Mouse (Mus musculus) adrenal gland (tissue): ENCODE data around the gene Adamtsl5.

ENCODE experiments used
- intact Hi-C: fragments of 180-260 bp; cut with DNase I; formaldehyde crosslinking; loops from one replicate; pipeline ENCODE4 v1.15.1; 2025
- microRNA-seq, 2 experiments: library from miRNA; unstranded; fragments of <30 nt; microRNA quantifications; one replicate each; pipeline ENCODE4; 2019

Gene Adamtsl5

DNA sequence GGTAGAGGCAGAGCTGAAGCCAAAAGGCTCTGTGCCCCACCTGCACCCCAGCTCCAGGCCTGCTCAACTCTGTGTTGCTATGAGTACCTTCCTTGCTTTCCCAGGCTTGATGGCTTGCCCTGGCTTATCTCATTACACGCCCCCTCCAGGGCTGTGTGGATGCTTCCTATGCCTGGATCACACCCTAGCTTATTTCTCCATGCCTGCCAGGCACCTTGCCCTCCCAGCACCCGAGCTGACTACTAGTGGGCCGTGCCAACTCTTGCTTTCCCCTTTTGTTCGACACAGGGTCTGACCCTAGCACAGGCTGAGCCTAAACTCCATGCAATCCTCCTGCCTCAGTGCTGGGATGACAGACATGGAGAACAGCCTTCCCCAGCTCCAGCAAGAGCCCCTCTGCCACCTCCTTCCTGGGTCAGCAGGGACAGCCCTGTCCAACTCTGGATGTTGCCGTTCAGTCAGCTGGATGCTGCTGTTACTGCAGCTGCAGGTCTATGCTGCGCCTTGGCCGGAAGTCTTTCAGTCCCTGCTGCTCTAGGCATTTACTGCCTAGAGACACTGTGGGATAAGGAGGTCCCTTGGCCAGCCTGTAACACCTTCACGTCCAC lies 50.6 kb downstream of the Adamtsl5 start:
- intact Hi-C loops, result no loop called here

DNA sequence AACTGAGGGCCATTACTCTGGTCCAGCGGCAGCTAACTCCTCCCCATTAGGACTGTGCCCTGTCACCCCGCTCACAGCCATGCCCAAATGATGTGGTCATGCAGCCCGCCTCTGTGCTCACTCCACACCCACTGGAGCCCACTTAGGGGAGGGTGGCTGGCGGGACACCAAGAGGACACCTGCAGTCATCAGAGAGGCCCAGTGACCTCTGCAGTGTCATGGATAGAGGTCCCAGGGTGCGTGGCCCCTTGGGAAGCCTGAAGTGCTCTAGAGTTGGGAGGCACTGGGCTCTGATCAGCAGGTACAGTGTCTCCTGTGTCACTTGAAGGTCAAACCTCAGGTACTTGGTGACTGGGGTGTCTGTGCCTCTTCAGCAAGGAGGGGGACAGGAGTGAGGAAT lies 51.4 kb downstream of the Adamtsl5 start:
- intact Hi-C loops, result no loop called here

DNA sequence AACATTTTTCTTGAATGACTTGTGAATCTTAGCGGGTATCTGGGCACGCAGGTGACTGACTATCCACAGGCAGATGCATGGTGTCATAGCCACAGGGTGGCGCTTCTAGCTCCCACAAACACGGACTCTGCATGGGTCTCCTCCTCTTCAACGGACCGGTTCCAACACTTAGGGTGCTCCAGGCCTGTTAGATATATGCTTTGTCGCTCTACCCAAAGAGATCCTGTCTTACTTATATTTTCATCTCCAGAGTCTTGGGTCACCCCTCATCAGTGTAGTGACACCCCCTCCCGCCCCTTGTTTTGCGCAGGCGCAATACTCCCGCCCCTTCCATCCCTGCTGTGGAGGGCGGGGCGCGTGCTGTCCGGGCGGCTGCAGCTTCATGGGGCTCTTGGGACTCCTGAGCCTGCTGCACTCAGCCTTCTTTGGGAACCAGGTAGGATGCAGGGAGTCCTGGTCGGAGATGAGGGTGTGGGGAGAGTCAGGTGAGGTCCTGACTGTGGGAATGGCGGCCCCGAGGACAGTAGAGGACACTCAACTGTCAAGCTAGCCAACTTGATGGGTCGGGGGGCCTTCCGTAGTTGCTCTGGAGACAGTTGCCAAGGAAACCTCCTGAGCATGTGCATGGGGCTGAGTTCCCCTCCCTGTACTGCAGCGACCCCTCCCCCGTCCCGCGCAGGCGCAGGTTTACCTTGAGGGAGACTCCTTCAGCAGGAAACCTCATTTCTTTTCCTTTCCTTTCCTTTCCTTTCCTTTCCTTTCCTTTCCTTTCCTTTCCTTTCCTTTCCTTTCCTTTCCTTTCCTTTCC lies 52.4 kb downstream of the Adamtsl5 start, which contains the start of gene Apc2:
TSS of gene Apc2 (plus strand) at position 360 of the 808 bp plus-strand sequence.
- intact Hi-C loops, result loop anchor here (2.0 kb wide), 1 partner anchor 53 kb away; the partner anchor contains the start of gene Adamtsl5

DNA sequence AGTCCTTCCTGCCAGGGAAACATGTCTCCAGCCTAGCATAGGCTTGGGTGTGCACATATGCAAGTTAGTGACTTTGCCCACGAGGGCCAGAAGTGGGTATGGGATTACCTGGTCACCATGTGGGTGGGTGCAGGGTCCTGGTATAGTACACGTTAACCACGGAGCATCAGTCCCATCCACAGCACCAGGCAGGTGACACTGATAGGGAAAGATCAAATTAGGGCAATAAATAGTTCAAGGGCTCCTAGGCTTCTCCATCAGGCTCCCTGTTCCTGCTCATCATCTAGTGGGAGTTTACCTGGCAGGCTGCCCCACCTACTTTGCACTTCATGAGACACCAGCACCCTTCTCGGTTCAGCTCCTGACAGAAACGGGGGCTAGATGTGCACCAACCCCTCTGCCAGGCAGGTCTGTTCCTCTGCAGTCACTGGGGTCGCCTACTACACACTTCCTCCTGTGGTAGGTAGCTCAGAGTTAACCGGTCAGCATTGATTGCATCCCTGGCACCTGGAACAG lies 53.4 kb downstream of the Adamtsl5 start:
- intact Hi-C loops, result loop anchor here (2.0 to 5.0 kb wide), 2 partner anchors 54 to 77 kb away; partner anchors contain the start of gene Adamtsl5

GRCm38 (mm10) chr10:80294311-80294710 lies 53.9 kb downstream of the Adamtsl5 start:
- intact Hi-C loops, result loop anchor here (2.0 to 5.0 kb wide), 2 partner anchors 54 to 78 kb away; partner anchors contain the start of gene Adamtsl5

DNA sequence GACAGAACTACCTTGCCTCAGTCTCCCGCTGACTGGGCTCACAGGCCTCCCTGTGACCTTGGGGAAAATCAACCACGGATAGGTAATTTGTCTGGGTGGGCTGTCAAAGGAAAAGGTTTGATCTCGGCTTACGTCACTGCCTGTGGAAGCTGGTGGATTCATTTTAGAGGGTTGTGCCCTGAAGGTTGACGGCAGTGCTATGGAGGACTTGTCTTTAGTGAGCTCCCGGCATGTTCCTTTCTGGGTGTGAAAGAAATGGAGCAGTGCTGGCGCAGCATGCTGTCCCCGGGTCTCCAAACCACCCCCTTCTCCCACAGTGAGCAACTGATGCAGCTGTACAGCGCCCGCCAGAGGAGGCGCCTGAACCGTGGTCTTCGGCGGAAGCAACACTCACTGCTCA lies 54.9 kb downstream of the Adamtsl5 start:
- intact Hi-C loops, result loop anchor here (5.0 kb wide), 1 partner anchor 79 kb away; no protein-coding TSS in a partner anchor

DNA sequence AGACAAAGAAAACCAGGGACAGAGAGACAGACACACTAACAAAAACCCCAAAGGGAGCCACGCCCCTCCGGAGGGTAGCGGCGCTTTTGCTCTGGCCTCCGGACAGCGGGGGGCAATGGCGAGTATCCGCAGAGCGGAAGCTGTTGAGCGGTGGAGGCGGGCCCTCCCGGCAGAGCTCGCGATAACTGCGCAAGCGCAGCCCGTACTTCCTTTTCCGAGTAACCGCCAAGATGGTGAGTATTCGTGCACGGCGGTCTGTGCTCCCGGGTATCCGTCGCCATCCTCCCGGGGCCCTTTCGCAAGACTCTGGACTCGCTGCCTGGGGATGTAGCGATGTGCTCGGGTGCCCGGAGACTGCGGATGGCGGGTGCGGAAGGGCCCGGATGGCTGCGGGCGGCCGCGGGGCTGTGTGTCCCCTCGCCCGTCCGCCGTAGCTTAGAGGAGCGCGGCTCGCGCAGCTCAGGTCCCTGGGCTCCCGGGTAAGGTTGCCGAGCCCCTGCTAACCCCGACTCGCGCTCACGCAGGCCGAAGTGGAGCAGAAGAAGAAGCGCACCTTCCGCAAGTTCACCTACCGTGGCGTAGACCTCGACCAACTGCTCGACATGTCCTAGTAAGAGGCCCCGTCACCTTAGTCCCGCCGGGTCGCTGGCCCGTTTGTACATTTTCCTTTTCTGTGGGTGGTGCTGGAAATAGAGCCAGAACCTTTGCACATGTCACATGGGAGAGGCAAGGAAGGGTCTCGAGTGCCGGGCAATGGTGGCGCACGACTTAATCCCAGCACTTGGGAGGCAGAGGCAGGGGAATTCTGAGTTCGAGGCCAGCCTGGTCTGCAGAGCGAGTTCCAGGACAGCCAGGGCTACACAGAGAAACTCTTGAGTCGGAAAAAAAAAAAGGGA lies 55.7 kb downstream of the Adamtsl5 start, which contains the start of gene Rps15:
TSS of gene Rps15 (plus strand) at position 203 of the 896 bp plus-strand sequence.
- intact Hi-C loops, result loop anchor here (5.0 kb wide), 1 partner anchor 80 kb away; no protein-coding TSS in a partner anchor

Small RNA genes within 50 kb of the gene (microRNA-seq; reads per million reads assigned to microRNA genes)
- 0 to 0.11 reads per million in 2 experiments for gene Gm22721
